Mouse (Mus musculus) right cerebral cortex, adult 18-20 months (tissue): ENCODE results near the gene Acta1.

Experiments used
- DNase-seq: peaks from one replicate; pipeline ENCODE4 v3.0.0; 2022; ENCODE audit warnings: mixed read lengths

The Acta1 gene

DNA sequence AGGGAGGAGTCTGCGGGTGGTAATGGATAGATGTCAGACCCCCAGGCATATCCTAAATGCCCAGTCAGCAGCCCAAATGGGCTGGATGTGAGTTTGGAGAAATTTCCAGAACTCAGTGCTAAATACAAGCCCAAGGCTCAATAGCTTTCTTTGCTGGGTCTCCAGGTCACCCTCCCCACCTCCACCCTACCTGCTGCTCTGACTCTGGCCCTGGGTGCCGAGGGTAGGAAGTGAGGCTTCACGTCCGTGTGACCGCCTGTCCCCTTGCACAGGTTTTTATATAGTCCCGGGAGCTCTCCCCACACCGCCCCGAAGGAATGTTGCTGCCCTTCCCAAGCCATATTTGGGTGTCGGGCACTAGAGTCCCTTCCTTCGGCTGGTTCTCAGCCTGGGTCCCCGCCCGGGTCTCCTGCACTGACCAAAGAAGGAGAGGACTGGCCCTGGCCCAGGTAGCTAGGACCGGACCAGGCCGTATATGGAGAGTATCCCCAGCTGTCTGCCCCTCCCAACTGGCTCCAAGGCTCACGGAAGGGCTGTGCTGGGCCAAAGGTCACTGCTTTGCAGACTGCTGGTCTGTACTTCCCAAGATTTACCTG lies at the start of gene Acta1:
Acta1 (minus strand) TSS at position 250 of the 596 bp plus-strand sequence.
- no peak for DNase-seq

DNA sequence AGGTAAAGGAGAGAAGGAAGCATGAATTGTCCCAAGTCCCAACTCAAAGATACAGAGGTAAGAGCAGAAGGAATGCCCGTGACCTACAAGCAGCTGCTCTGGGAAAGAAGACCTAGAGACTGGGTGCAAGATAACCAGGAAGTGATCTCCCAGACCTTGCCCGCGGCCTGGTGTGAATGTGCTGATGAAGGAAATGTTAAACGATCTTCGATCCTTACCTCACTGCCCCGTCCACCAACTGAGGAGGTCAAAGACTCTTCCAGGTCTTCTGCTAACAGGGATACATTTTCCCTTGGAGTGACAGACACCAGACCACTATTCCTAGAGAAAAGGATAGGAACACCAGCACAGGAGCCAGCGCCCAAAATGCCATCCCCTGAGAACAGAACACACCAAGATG lies 34.5 kb upstream of the Acta1 start:
- DNase-seq = no peak

DNA sequence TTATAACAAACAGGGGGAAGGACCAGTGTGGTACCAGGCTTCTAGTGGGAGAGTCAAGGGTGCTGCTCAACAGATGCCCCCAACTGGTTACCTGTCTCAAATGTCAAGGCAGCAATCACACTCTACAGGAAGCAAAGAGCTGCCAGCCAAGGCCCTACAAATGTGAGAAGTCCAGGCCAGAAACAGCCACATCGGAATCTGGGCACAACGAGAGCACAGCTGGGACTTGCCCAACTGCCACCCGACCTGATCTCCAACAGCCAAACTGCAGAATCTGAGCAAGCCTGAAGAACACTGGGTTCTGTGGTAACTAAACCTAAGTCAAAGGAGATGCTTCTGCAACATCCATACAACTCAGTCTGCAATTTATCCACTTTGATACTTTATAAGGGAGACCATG lies 31.1 kb upstream of the Acta1 start:
- DNase-seq = no peak

- peak; percentile 88 for DNase-seq
These were observed 30.2 kb upstream of the Acta1 start for GRCm38 (mm10) chr8:123924719-123925118.

- no peak for DNase-seq
These were observed 20.1 kb upstream of the Acta1 start for GRCm38 (mm10) chr8:123914635-123915034.

- peak; percentile 73 for DNase-seq
These were observed 17.7 kb upstream of the Acta1 start for GRCm38 (mm10) chr8:123912265-123912664.

- DNase-seq = no peak
These were observed 13.1 kb upstream of the Acta1 start for GRCm38 (mm10) chr8:123907604-123908003.

GRCm38 (mm10) chr8:123902653-123903052 lies 8.1 kb upstream of the Acta1 start:
- DNase-seq = no peak

DNA sequence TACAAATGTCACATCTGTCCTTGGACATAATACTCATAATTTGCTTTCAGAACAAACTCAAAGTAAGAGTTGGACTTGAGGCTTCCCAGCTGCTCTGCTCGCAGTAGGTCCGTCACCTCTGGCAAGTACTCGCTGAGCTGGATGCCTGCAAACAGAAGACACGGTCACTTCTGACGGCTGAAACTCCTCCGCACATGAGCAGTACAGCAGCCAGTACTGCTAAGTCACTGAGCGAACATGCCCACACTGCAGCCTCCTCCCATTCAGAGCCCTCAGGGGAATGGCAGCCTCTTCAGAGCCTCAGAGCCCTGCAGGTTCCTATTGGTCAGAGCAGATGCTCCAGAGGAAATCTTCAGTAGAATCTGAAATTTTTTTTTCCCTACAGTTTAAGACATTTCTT lies 4.8 kb upstream of the Acta1 start:
- DNase-seq = peak; percentile 68

DNA sequence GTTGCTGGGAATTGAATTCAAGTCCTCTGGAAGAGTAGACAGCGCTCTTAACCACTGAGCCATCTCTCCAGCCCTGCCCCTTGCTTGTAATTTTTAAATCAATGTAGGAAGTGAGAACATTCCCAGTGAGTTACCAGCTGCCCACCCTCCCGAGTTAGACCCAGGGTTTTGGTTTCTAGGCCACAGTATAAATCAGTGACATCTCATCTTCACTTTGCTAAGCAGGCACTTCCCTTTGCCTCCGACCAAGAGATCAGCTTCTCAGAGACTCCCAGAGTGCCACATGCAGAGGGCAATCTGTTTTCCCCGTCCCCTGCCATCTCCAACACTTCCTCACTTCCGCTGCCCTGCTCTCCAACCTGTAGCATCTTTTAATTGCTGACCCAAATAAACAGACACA lies 4.0 kb upstream of the Acta1 start:
- DNase-seq = no peak

- DNase-seq = no peak
These were observed 2.2 kb upstream of the Acta1 start for GRCm38 (mm10) chr8:123896774-123897173.

- DNase-seq = no peak
These were observed 1.8 kb upstream of the Acta1 start for GRCm38 (mm10) chr8:123896366-123896761.

- no peak for DNase-seq
These were observed 1.3 kb upstream of the Acta1 start for GRCm38 (mm10) chr8:123895680-123896365.

DNA sequence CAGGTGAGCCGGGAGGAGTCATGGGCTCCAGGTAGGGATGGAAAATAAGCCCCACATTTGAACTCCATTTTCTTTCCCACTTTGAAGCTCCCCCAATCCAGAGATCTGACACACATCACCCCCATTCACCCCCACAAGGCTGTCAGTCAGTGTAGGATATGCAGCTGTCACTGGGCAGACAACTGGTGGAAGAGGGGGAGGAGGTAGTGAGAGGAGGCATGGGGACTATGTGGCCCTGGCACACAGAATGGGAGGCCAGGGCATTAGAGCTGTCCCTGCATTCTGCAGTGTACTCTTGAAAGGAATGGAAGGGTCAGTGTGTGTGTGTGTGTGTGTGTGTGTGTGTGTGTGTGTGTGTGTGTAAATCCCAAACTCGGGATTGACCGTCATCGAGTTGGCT lies 679 bp upstream of the Acta1 start:
- DNase-seq = no peak

- no peak for DNase-seq
These were observed 1.1 kb downstream of the Acta1 start for GRCm38 (mm10) chr8:123893413-123893812.

DNA sequence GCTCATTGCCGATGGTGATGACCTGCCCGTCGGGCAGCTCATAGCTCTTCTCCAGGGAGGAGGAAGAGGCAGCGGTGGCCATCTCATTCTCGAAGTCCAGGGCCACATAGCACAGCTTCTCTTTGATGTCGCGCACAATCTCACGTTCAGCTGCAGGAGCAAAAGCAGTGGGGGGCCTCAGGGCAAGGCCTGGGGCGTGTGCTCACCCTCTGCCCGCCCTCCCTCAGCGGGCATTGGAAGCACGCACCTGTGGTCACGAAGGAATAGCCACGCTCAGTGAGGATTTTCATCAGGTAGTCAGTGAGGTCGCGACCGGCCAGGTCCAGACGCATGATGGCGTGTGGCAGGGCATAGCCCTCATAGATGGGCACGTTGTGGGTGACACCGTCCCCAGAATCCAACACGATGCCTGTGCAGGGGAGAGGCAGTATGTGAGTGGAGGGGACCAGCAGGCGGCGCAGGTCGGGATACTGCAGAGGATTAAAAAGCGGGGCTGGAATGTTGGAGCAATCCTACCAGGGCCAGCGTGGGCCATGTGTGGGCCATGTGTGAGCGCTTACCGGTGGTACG lies 1.9 kb downstream of the Acta1 start:
- DNase-seq = no peak

GRCm38 (mm10) chr8:123891883-123892585 lies 2.5 kb downstream of the Acta1 start:
- peak; percentile 90 for DNase-seq

- no peak for DNase-seq
These were observed 3.3 kb downstream of the Acta1 start for GRCm38 (mm10) chr8:123891271-123891670.

DNA sequence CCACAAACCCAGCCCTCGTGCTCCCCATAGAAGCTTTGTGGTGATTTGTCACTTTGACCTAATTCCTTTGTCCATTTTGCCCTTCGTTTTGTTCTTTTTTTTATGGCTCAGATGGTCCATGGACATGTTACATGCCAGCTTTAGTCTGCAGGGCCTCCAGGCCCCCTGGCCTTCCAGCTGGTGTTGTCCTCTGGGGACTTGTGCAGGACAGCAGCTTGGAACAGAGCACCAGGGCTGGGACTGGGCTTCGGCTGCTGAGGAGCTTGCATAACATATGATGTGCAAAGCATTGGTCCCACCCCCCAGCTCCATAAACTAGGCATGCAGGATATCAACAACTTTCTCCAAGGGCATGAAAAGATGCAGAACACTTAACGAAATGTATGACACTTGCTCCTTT lies 4.8 kb downstream of the Acta1 start:
- DNase-seq = no peak

DNA sequence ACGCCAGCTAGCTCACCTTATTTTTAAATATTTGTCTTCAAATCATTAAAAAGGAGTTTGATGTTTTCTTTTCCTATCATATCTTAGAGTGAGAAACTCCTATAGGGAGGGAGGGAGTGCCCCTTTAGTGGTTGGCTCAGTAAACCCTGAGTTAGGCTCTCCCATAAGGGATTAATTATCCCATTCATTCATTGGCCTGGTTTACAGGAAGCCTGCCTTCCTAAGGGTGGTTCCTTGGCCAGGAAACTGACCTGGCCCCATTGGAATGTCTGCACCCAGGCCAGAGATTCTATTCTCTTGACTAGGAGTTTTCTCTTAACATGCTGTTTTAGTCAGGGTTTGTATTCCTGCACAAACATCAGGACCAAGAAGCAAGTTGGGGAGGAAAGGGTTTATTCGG lies 6.6 kb downstream of the Acta1 start:
- DNase-seq = no peak

GRCm38 (mm10) chr8:123887163-123887562 lies 7.4 kb downstream of the Acta1 start:
- DNase-seq = peak; percentile 51

DNA sequence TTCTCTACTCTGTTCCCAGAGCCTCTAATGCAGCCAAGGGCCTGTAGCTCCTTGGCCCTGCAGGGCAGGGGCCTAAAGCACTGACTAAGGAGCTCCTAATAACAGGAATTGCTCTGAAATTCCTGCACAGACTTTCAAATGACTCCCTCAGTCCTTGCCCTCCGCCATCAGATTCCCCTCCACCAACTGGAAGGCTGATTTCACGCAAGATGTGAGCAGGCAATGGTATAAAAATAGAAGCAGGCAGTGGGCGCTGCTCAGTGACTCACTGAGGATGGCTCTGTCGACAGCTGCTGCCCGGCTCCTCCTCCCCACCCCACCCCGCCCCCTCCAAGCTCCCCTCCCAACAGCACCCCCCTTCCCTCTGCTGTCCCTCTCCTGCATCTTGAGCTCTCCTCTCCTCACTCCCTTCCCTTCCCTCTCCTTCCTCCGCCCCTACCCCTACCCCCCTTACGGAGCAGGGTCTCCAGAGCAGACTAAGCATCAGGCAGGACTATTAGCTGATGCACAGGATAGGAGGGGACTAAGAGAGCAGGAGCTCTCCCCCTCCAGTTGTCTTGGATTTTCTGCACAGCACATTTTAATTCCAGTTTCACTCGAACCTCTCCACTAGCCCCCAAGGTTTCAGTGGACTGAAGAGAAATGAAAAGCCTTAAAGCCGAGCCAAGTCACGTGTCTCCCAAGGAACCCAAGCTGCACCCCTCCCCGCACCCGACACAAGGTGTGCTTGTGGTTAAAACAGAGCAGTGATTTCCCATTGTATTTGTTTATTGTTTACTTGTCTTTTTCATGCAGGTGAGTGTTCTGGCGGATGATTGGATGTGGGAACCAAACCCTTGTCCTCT lies 9.6 kb downstream of the Acta1 start:
- DNase-seq = peak; percentile 91

- DNase-seq = no peak
These were observed 11.5 kb downstream of the Acta1 start for GRCm38 (mm10) chr8:123883094-123883493.
